Mouse (Mus musculus): ENCODE results near the gene Esrrg.

The Esrrg gene

GRCm38 (mm10) chr1:188153665-188154064, 545.1 kb downstream of the Esrrg start:
- TF ChIP-seq NANOG (IDR thresholded peaks at IDR 0.05; ENCODE audit: borderline replicate concordance, low read length) (no peak), POU5F1 (IDR thresholded peaks at IDR 0.05; ENCODE audit: borderline replicate concordance, low read length) (no peak), CTCF (conservative IDR thresholded peaks at IDR 0.05; ENCODE audit: low read length) (no peak)
- H3K4me3 ChIP-seq (replicated peaks; ENCODE audit: low read length) = no peak overlapping the region
- H3K27me3 ChIP-seq (ENCODE audit: insufficient read depth, low read length) = no peaks in the 10 kb centered on the region
- H3K4me1 ChIP-seq (replicated peaks; ENCODE audit: low read depth, low read length) = no peaks in the 10 kb centered on the region
- no peaks in the 10 kb centered on the region for H3K9me3 ChIP-seq (ENCODE audit: low read length)
- no peaks in the 10 kb centered on the region for H3K36me3 ChIP-seq (ENCODE audit: insufficient read depth, low read length)

- Histone ChIP-seq H3K4me1 (replicated peaks; ENCODE audit: low read depth, low read length) (no peaks in the 10 kb centered on the region), H3K36me3 (ENCODE audit: insufficient read depth, low read length) (no peaks in the 10 kb centered on the region), H3K4me3 (replicated peaks; ENCODE audit: low read length) (no peak overlapping the region), H3K27me3 (ENCODE audit: insufficient read depth, low read length) (no peaks in the 10 kb centered on the region), H3K9me3 (ENCODE audit: low read length) (no peaks in the 10 kb centered on the region)
- no peak for TF ChIP-seq CTCF (conservative IDR thresholded peaks at IDR 0.05; ENCODE audit: low read length)
- no peak for TF ChIP-seq NANOG (IDR thresholded peaks at IDR 0.05; ENCODE audit: borderline replicate concordance, low read length)
- no peak for TF ChIP-seq POU5F1 (IDR thresholded peaks at IDR 0.05; ENCODE audit: borderline replicate concordance, low read length)
These were observed 546.0 kb downstream of the Esrrg start for GRCm38 (mm10) chr1:188154466-188155110.

GRCm38 (mm10) chr1:188155135-188155779, 546.7 kb downstream of the Esrrg start:
- no peaks in the 10 kb centered on the region for H3K9me3 ChIP-seq (ENCODE audit: low read length)
- no peaks in the 10 kb centered on the region for H3K4me1 ChIP-seq (replicated peaks; ENCODE audit: low read depth, low read length)
- no peak overlapping the region for H3K4me3 ChIP-seq (replicated peaks; ENCODE audit: low read length)
- H3K36me3 ChIP-seq (ENCODE audit: insufficient read depth, low read length) = no peaks in the 10 kb centered on the region
- H3K27me3 ChIP-seq (ENCODE audit: insufficient read depth, low read length) = no peaks in the 10 kb centered on the region
- no peak for TF ChIP-seq NANOG (IDR thresholded peaks at IDR 0.05; ENCODE audit: borderline replicate concordance, low read length)
- no peak for TF ChIP-seq CTCF (conservative IDR thresholded peaks at IDR 0.05; ENCODE audit: low read length)
- no peak for TF ChIP-seq POU5F1 (IDR thresholded peaks at IDR 0.05; ENCODE audit: borderline replicate concordance, low read length)

GRCm38 (mm10) chr1:188156520-188156919, 547.9 kb downstream of the Esrrg start:
- no peaks in the 10 kb centered on the region for H3K36me3 ChIP-seq (ENCODE audit: insufficient read depth, low read length)
- H3K9me3 ChIP-seq (ENCODE audit: low read length) = no peaks in the 10 kb centered on the region
- no peaks in the 10 kb centered on the region for H3K27me3 ChIP-seq (ENCODE audit: insufficient read depth, low read length)
- no peaks in the 10 kb centered on the region for H3K4me1 ChIP-seq (replicated peaks; ENCODE audit: low read depth, low read length)
- TF ChIP-seq NANOG (IDR thresholded peaks at IDR 0.05; ENCODE audit: borderline replicate concordance, low read length) = no peak
- TF ChIP-seq CTCF (conservative IDR thresholded peaks at IDR 0.05; ENCODE audit: low read length) = no peak
- TF ChIP-seq POU5F1 (IDR thresholded peaks at IDR 0.05; ENCODE audit: borderline replicate concordance, low read length) = no peak
- no peak overlapping the region for H3K4me3 ChIP-seq (replicated peaks; ENCODE audit: low read length)

GRCm38 (mm10) chr1:188157237-188157955, 548.8 kb downstream of the Esrrg start:
- Histone ChIP-seq H3K4me1 (replicated peaks; ENCODE audit: low read depth, low read length) (no peaks in the 10 kb centered on the region), H3K4me3 (replicated peaks; ENCODE audit: low read length) (no peak overlapping the region), H3K27me3 (ENCODE audit: insufficient read depth, low read length) (no peaks in the 10 kb centered on the region)

GRCm38 (mm10) chr1:188158675-188159074, 550.1 kb downstream of the Esrrg start:
- H3K36me3 ChIP-seq (ENCODE audit: insufficient read depth, low read length) = no peaks in the 10 kb centered on the region
- H3K4me1 ChIP-seq (replicated peaks; ENCODE audit: low read depth, low read length) = no peaks in the 10 kb centered on the region
- no peak overlapping the region for H3K4me3 ChIP-seq (replicated peaks; ENCODE audit: low read length)
- TF ChIP-seq NANOG (IDR thresholded peaks at IDR 0.05; ENCODE audit: borderline replicate concordance, low read length) (no peak), CTCF (conservative IDR thresholded peaks at IDR 0.05; ENCODE audit: low read length) (no peak), POU5F1 (IDR thresholded peaks at IDR 0.05; ENCODE audit: borderline replicate concordance, low read length) (no peak)
- no peaks in the 10 kb centered on the region for H3K9me3 ChIP-seq (ENCODE audit: low read length)
- no peaks in the 10 kb centered on the region for H3K27me3 ChIP-seq (ENCODE audit: insufficient read depth, low read length)

More at GRCm38 (mm10) chr1:188157237-188157955, 548.8 kb downstream of the Esrrg start:
- TF ChIP-seq NANOG (IDR thresholded peaks at IDR 0.05; ENCODE audit: borderline replicate concordance, low read length) = no peak
- TF ChIP-seq POU5F1 (IDR thresholded peaks at IDR 0.05; ENCODE audit: borderline replicate concordance, low read length) = no peak
- TF ChIP-seq CTCF (conservative IDR thresholded peaks at IDR 0.05; ENCODE audit: low read length) = no peak
- no peaks in the 10 kb centered on the region for H3K9me3 ChIP-seq (ENCODE audit: low read length)
- H3K36me3 ChIP-seq (ENCODE audit: insufficient read depth, low read length) = no peaks in the 10 kb centered on the region

- no peak for TF ChIP-seq CTCF (conservative IDR thresholded peaks at IDR 0.05; ENCODE audit: low read length)
- no peak for TF ChIP-seq POU5F1 (IDR thresholded peaks at IDR 0.05; ENCODE audit: borderline replicate concordance, low read length)
- TF ChIP-seq NANOG (IDR thresholded peaks at IDR 0.05; ENCODE audit: borderline replicate concordance, low read length) = no peak
- no peak overlapping the region for H3K4me3 ChIP-seq (replicated peaks; ENCODE audit: low read length)
- no peaks in the 10 kb centered on the region for H3K27me3 ChIP-seq (ENCODE audit: insufficient read depth, low read length)
- H3K4me1 ChIP-seq (replicated peaks; ENCODE audit: low read depth, low read length) = no peaks in the 10 kb centered on the region
- no peaks in the 10 kb centered on the region for H3K36me3 ChIP-seq (ENCODE audit: insufficient read depth, low read length)
- 0 out of 2 replicates have a peak, but pooled peaks cover under 1% of the 10 kb centered on the region for H3K9me3 ChIP-seq (ENCODE audit: low read length)
These were observed 550.5 kb downstream of the Esrrg start for GRCm38 (mm10) chr1:188159108-188159507.

- Histone ChIP-seq H3K36me3 (ENCODE audit: insufficient read depth, low read length) (no peaks in the 10 kb centered on the region), H3K4me3 (replicated peaks; ENCODE audit: low read length) (no peak overlapping the region), H3K4me1 (replicated peaks; ENCODE audit: low read depth, low read length) (no peaks in the 10 kb centered on the region), H3K9me3 (ENCODE audit: low read length) (0 out of 2 replicates have a peak, but pooled peaks cover 3% of the 10 kb centered on the region), H3K27me3 (ENCODE audit: insufficient read depth, low read length) (no peaks in the 10 kb centered on the region)
- TF ChIP-seq POU5F1 (IDR thresholded peaks at IDR 0.05; ENCODE audit: borderline replicate concordance, low read length) = no peak
- TF ChIP-seq CTCF (conservative IDR thresholded peaks at IDR 0.05; ENCODE audit: low read length) = no peak
- TF ChIP-seq NANOG (IDR thresholded peaks at IDR 0.05; ENCODE audit: borderline replicate concordance, low read length) = no peak
These were observed 554.5 kb downstream of the Esrrg start for GRCm38 (mm10) chr1:188163058-188163457.

Data from E14TG2a.4 (cell line).